Mouse (Mus musculus) mesoderm, embryonic 11.5 days (tissue): ENCODE data around the gene Wdr83os.
"Not testable (repeated sequence)": the region's sequence is repeated elsewhere in the genome, so short reads cannot be mapped to it uniquely, and the experiment has no call there.

ENCODE experiments used
- DNase-seq: peaks from one replicate; pipeline ENCODE4 v3.0.0-alpha.2; 2012; ENCODE audit warnings: low read depth, low spot score

Wdr83os gene

GRCm38 (mm10) chr8:85072364-85072929 is 8.1 kb upstream of the Wdr83os start:
- DNase-seq, result no peak

GRCm38 (mm10) chr8:85073041-85073612 is 7.4 kb upstream of the Wdr83os start:
- DNase-seq, result no peak

GRCm38 (mm10) chr8:85074167-85074566 is 6.4 kb upstream of the Wdr83os start:
- no peak for DNase-seq

GRCm38 (mm10) chr8:85074617-85075016 is 5.9 kb upstream of the Wdr83os start:
- DNase-seq, result no peak

GRCm38 (mm10) chr8:85076001-85076400 is 4.5 kb upstream of the Wdr83os start:
- peak; percentile 40 for DNase-seq

GRCm38 (mm10) chr8:85076993-85077392 is 3.5 kb upstream of the Wdr83os start:
- DNase-seq, result peak; percentile 89

GRCm38 (mm10) chr8:85080214-85080531 is 367 bp upstream of the Wdr83os start:
- no peak for DNase-seq

GRCm38 (mm10) chr8:85081216-85081555 is 646 bp downstream of the Wdr83os start, which contains the start of gene Wdr83:
Gene Wdr83 (minus strand): TSS chr8:85081306.
- peak; percentile 58 for DNase-seq

GRCm38 (mm10) chr8:85082169-85082568 is 1.6 kb downstream of the Wdr83os start:
- not testable (repeated sequence) for DNase-seq

GRCm38 (mm10) chr8:85083108-85083813 is 2.7 kb downstream of the Wdr83os start, which contains the start of gene Man2b1:
Gene Man2b1 (plus strand): TSS chr8:85083270.
- peak; percentile 76 for DNase-seq

- DNase-seq, result no peak
Measured at GRCm38 (mm10) chr8:85084633-85085032, 4.1 kb downstream of the Wdr83os start.

- no peak for DNase-seq
Measured at GRCm38 (mm10) chr8:85086238-85086637, 5.7 kb downstream of the Wdr83os start.

- no peak for DNase-seq
Measured at GRCm38 (mm10) chr8:85088771-85089170, 8.2 kb downstream of the Wdr83os start.

- no peak for DNase-seq
Measured at GRCm38 (mm10) chr8:85090856-85091255, 10.3 kb downstream of the Wdr83os start.

- DNase-seq, result no peak
Measured at GRCm38 (mm10) chr8:85091526-85092090, 11.1 kb downstream of the Wdr83os start.

- DNase-seq, result no peak
Measured at GRCm38 (mm10) chr8:85095051-85095450, 14.5 kb downstream of the Wdr83os start.

- DNase-seq, result no peak
Measured at GRCm38 (mm10) chr8:85095566-85095965, 15.0 kb downstream of the Wdr83os start.

- DNase-seq, result no peak
Measured at GRCm38 (mm10) chr8:85096196-85096595, 15.7 kb downstream of the Wdr83os start.

- no peak for DNase-seq
Measured at GRCm38 (mm10) chr8:85096850-85097249, 16.3 kb downstream of the Wdr83os start.

- no peak for DNase-seq
Measured at GRCm38 (mm10) chr8:85100076-85100665, 19.6 kb downstream of the Wdr83os start.

GRCm38 (mm10) chr8:85113241-85113640 is 32.7 kb downstream of the Wdr83os start:
- no peak for DNase-seq

- no peak for DNase-seq
Measured at GRCm38 (mm10) chr8:85115501-85115900, 35.0 kb downstream of the Wdr83os start.
